Mouse (Mus musculus) testis, postnatal 10 days (tissue): ENCODE data around the gene Ttc39d.
"Not testable (repeated sequence)": the region's sequence is repeated elsewhere in the genome, so short reads cannot be mapped to it uniquely, and the experiment has no call there.

Source experiments
- DNase-seq: peaks from one replicate; pipeline ENCODE4 v3.0.0; 2021; ENCODE audit warnings: low spot score

The Ttc39d gene

DNA sequence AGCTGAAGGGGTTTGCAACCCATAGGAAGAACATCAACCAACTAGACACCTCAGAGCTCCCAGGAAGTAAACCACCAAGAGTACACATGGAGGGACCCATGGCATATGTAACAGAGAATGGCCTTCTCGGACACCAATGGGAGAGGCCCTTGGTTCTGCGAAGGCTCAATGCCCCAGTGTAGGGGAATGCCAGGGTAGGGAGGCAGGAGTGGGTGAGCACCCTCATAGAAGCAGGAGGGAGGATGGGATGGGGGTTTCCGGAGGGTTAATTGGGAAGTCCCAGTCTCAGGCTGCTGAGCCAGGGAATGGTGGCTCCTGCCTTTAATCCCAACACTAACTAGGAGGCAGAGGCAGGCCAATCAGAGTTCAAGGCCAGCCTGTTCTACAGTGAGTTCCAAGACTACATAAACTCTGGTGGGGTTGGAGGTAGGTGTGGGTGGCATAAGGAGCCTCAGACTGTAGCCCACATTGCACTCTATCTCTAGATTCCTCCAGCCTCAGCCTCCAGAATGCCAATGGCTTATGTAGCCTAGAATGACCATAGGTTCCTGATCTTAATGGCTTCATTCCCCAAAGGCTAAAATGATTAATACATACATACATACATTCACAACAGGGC is 8.0 kb upstream of the Ttc39d start:
- DNase-seq: peak; percentile 34

DNA sequence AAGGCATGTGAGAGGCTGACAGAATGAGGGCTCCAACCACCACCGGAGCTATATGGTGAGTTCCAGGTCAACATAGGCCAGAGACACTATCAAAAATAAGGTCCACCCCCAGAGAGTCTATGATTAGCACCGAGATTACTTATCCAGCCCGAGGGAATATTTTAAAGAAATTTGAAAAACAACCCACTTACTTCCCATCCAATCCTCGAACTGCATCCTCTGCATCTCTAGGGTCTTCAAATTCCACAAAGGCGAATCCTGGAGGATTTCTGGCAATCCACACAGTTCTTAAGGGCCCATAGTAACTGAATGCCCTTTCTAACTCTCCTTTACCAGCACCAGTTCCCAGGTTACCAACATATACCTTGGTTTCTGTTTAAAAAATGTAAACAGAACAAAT is 1.6 kb upstream of the Ttc39d start:
- no peak for DNase-seq

DNA sequence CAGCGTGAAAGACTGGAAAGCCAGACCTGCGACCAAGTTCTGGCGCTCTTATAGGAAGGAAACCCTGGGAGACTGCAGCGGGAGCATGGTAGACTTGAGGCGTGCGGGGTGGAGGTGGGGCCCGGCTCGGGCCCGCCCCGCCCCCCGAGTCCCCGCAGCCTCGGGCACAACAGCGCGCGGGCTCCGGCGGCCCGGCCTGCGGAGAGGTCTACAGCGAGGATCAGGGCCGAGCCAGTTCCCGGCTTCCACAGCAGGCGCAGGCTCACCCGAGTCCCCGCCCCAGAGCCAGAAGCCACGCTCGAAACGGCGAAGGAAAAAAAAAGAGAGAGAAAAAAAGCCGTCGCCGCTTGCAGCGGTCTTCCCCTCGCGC is 974 bp upstream of the Ttc39d start:
- DNase-seq: peak; percentile 79

DNA sequence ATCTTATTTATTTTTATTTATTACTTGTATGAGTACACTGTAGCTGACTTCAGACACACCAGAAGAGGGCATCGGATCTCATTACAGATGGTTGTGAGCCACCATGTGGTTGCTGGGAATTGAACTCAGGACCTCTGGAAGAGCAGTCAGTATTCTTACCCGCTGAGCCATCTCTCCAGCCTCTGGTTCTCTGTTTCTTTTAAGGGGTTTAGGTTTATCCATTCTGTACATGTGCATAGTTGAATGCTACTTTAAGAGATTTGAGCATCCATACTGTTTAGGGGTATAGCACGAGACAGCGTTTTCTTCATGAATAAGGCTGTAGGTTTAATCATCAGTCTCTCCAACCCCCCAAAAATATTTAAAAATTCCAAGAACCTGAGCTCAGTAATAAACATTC is 6.7 kb downstream of the Ttc39d start:
- DNase-seq: not testable (repeated sequence)

DNA sequence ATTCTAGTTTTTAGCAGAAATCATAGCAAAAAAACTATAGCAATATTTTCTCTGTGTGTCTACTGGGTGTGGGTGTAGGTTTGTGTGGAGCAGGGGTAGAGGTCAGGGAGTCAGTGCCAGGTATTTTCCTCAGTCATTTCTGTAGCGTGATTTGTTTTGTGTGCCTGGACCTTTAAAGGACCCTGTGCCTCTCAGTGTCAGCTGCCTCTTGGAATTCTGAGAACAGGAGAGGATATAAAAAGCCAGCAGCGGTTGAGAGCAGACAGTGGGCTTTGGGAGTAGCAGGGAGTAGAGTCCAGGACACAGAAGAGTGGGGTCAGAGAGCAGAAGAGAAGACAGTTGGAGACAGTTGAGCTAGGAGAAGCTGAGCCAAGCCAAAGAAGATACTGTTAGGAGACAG is 12.9 kb downstream of the Ttc39d start:
- no peak for DNase-seq

DNA sequence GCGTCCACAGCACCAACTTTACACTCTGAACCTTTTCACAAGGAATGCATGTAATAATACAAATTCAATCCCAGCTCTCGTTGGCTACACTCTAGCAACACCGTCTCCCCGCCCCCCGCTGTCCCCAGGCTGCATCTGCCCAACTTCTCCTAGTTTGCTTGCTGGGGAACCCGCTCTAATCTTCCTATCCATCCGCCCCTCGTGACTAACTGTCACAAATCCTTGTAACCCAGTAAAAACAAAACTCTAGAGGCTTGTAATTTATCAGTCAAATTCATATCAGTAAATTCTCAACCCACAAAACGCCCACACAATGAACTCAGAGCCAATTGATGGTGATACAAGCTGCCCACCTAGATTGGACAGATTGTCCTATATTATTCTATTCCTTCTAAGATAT is 13.9 kb downstream of the Ttc39d start:
- DNase-seq: no peak

DNA sequence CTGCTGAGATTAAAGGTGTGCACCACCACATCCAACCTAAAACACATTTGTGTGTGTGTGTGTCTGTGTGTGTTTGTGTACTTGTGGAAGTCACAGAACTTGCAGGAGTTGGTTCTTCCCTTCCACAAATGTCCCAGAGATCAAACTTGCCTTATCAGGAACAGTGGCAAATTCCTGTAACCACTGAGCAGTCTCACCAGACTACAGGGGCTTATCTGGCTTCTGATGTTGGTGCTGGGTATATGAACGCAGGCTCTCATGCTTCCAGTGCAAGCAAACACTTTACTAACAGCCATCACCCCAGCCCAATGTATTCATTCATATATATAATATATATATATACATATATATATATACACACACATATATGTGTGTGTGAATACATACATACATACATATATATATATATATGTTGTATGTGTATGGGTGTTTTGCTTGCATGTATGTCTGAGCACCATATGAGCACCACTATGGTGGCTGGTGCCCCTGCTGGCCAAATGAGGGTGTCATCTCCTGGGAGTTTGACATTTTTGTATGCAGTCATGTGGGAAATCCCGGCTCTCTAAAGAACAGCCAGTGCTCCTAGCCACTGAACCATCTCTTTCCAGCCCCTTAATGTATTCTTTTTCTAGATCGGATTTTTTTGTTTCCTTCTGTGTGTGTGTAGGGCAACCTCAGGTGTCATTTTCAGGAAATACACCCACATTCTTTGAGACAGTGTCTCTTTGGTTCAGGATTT is 14.8 kb downstream of the Ttc39d start:
- no peak for DNase-seq

DNA sequence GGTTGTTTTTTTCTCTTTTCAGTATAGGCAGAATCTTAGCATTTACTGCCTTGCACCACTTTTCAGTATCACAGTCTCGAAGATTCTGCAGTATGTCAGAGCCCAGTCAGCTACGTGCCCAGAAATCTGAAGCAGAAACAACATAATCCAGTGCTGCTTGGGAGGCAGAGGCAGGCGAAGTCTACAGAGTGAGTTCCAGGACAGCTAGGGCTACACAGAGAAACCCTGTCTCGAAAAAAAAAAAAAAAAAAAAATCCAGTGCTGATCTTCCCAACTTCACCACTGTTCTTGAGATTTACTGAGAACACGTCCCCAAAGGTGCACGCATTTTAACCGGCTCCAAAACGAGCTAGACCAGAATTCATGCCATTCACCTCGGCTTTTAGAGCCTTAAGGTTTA is 16.6 kb downstream of the Ttc39d start:
- DNase-seq: no peak

DNA sequence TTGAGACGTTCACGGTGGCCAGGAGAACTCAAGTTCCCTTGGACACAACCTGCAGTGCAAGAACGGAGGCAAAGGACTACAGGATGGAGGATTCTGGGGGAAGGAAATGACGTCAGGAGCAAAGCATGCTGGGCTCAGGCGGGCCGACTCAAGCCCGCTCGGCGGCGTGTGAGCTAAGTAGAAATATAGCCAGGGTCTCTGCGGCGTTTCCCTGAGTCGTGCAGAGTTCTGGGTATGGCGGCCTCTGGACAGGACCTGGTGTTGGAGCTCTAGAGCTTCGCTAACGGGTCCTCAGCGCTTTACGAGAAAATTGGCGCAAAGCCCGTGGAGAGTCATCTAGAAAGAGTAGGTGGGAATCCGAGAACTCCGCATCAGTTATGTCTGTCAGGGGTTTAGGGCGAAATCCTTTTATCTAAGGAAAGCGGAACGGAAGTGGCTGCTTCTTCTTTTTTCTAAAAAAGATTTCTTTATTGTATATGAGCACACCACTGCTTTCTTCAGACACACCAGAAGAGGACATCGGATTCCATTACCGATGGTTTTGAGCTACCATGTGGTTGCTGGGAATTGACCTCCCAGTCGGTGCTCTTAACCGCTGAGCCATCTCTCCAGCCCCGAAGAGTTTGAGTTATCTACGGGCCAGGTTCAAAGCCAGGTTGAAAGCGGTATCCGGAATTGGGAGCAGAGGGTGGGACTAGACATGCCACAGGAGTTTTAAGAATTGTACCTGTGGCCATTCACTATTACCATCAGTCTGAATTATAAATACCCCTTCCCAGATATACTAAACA is 17.3 kb downstream of the Ttc39d start, which contains the start of gene Gemin6:
TSS of gene Gemin6 (plus strand) at position 116 of the 791 bp plus-strand sequence.
- DNase-seq: peak; percentile 83

DNA sequence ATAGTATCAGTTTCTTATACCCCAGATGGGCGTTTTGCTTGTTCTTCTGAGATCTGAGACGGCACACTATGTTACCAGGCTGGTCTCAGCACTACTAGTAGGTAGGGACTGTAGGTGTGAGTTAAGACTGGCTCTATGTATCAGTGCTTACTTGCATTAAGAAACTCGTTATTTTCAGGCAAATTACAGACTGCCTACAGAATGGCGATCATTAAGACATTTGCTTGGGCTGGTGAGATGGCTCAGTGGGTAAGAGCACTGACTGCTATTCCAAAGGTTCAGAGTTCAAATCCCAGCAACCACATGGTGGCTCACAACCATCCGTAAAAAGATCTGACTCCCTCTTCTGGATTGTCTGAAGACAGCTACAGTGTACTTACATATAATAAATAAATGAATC is 17.9 kb downstream of the Ttc39d start:
- DNase-seq: not testable (repeated sequence)

DNA sequence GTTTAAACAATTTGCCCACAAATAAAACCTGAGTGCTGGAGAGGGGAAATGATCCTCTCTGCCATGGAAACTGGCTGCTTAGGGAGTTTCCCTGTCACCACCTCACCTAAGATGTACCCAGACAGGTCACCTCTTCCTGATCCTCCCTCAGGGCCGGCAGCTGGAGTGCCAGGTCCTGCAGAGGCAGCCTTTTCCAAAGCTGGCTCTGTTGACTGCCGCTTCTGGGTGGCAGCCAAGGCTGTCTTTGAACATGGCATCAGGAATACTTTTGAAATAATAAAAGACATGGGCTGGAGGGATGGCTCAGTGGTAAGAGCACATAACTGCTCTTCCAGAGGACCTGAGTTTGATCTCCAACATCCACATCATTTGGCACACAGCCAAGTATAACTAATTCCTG is 22.1 kb downstream of the Ttc39d start:
- no peak for DNase-seq

DNA sequence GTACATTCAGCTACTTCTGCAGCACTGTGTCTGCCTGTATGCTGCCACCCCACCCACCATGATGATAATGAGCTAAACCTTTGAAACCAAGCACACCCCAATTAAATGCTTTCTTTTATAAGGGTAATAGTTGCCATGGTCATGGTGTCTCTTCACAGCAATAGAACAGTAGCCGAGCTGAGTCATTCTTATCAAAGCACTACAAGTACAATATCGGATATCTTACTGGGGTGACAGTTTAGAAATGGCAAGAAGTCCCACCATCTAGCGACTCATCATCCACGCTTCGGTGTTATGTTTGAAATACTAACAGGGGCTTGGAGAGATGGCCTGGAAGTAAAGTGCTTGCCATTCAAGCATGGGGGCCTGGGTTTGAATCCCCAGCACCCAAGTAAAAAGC is 26.6 kb downstream of the Ttc39d start:
- no peak for DNase-seq

DNA sequence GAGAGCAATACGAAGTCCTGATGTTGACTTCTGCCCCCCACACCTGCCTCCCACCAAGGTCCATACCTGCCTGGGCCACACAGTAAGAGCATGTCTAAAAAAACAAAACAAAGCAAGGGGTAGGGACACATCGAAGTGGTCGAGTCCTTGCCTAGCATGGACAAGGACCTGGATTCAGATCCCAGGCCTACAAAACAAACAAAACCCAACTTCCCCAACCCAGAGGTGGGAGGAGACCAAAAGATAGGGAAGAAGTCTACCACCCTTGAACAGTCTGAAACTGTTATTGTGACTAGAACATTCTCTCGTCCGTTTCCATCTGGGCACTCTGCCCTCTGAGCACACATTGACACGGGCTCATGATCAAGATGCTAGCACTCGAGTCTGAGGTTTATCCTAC is 27.1 kb downstream of the Ttc39d start:
- DNase-seq: no peak

DNA sequence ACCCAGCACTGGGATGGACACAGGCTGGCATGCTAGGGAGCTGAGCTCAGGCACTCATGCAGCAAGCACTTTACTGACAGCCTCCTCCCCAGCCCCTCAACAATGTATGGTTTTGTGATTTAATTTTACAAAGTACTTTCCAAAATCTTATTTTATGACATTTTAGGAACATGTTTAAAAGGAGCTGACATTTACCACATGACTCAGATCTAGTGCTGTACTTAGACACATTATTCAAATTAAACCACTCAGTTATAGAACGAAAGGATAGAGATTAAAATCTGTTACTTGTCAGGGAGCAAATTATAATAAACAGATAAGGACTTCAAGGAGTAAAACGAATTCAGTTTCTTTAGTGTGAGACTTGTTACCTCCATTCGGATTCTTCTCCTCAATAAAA is 28.2 kb downstream of the Ttc39d start:
- DNase-seq: no peak

DNA sequence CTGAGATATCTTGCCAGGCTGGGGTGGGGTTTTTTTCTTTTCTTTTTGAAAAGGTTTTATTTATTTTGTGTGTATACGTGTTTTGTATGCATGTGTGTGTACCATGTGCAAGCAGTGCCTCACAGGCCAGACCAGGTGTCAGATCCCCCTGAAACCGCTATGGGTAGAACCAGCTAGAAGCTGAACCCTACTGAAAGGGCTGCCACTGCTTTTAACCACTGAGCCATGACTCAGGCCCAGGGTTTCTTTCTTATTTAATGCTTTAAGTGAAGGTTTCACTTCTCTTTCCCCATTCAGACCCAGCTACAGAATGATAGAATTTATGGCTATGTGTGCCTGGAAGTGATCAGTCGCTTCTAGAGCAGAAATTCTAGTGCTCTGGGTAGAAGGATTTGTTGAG is 29.5 kb downstream of the Ttc39d start:
- DNase-seq: no peak

DNA sequence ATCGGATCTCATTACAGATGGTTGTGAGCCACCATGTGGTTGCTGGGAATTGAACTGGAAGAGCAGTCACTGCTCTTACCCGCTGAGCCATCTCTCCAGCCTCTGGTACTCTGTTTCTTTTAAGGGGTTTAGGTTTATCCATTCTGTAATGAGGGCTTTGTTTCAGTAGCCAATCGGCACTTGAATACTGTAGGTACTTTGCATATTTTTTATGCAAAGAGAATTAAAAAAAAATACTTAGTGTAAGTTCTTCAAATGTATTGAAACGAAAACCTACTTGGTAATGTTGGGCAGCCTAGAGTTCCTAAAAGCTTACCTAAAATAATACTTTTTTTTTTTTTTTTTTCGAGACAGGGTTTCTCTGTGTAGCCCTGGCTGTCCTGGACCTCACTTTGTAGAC is 30.2 kb downstream of the Ttc39d start:
- DNase-seq: no peak

DNA sequence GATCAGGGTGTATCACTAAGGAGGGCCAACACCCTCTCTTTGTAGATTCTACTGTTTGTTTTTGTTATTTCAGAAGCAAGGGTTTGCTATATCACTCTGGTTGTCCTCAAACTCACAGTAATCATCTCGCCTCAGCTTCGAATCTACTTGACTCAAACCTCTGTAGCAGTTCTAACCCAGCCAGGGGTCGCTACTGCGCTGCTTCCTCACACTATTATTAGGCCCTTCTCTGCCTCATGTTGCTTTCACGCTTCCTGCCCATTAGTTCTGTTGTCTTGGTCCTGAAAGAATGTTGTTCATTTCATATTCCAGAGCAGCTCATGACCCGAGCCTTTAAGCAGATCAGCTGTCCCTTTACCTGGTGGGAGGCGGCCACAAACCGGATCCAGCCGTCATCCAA is 34.3 kb downstream of the Ttc39d start:
- DNase-seq: no peak

DNA sequence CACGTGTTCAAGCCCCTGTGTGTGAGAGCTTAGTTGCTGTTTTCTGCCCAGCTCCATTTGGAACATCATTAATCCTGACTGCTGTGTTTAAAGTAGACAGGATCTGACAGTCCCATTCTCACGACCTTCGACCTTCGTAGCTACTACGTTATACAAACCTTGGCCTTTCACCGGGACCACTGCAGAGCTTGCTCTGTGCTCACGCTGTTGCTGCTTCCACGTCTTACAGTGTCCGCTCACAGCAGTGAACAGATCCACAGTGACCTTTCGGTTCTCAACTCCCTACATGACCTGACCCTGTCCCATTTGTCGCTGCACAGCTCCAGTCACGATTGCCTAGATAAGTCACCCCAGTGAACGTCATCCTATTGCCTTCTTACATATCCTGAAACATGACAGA is 35.9 kb downstream of the Ttc39d start:
- DNase-seq: no peak

DNA sequence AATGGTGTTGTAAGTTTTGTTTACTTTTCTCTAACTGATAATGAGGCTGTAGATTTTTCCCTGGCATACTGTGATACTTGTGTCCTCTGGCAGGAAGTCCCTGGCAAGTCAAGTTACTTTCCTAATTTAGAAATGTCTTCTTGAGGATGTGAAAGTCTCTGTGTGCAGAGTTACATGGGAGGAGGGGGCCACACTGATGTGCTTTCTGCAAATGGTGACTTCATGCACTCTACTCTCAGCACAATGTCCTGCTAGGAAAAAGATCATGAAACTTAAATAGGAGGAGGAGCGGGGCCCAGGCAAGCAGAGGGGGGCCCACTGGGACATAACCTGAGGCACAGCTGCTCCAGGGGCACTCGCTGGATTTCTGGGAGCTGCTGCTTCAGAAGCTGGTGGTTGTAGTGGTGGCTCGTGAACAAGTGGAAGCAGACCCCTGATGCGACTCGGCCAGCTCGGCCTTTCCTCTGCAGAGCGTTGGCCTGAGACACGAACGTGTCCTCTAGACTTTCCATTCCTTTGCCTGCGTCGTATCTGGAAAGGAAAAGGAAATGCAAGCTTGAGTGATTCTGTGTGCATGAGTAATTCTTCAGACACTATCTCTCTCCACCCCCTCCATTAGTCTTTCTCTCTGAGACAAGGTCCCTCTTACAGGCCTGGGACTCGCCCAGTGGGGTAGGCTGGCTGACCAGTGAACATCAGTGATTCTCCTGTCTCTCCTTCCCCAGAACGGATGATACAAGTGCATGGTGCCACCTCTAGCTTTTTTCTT is 45.7 kb downstream of the Ttc39d start:
- DNase-seq: no peak

DNA sequence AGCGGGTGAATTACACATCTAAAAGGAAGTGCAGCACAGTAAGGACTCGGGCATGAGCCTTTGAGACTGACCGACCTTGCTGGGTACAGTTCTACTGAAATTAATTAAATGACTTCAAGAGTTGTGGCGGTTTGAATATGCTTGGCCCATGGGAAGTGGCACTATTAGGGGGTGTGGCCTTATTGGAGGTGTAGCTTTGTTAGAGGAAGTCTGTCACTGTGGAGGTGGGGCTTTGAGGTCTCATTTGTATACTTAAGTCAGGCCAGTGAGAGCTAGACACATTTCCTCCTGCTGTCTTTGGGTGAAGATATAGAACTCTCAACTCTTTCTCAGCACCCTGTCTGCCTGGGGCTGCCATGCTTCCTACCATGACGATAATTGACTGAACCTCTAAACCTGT is 47.2 kb downstream of the Ttc39d start:
- DNase-seq: no peak

DNA sequence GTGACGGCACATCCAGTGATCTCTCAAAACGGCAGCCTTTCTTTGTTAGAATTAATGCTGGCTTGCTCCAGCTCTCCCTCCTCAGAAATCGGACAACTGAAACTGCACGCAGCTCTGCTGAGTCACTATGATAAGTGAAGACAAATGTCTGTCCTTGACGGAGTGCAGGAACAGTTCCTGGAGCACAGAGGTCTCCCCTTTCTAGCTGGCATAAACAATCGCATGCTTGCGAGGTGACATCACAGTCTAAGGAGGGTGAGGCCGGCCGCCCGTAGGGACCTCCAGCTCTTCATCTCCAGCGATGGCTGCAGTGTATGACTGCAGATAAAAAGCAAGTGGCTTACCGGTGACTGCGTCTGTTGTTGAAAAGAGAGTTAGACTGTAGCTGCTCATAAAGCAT is 47.9 kb downstream of the Ttc39d start:
- DNase-seq: peak; percentile 68

DNA sequence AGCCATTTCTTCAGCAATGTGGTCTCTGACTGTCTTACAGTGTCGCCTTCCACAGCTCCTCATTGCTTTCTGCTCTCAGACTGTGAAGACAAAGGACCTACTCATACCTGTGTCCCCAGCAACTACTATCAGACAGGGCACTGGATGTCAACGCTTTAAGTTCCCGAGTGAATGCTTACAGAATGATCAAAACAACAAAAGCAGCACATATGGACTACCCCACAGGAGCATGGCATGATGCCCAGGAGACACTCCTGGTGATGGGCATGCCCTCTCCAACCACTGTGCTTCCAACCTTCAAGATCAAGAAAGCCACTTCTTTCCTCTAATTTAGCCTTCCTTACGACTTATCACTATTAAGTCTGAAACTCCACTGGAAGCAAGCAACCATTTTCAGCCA is 59.8 kb downstream of the Ttc39d start:
- no peak for DNase-seq
